Mouse (Mus musculus) megakaryocyte, embryonic 14.5 days (primary cell): ENCODE results near the gene Olfr1395. TPM values are rescaled to one million over a fixed set of nuclear protein-coding genes. Genes with fewer than 3 reads are reported as not detected.

ENCODE experiments used
- H3K27me3 ChIP-seq: replicated peaks from 2 replicates; pipeline ENCODE3; 2012; ENCODE audit warnings: inconsistent platforms
- H3K36me3 ChIP-seq: replicated peaks from 2 replicates; pipeline ENCODE3; 2012; ENCODE audit warnings: low read length, inconsistent platforms, mixed read lengths
- H3K4me1 ChIP-seq: 2 replicates; pipeline ENCODE4 v1.6.1; 2012; ENCODE audit warnings: inconsistent platforms
- H3K4me3 ChIP-seq: replicated peaks from 2 replicates; pipeline ENCODE3; 2012; ENCODE audit warnings: moderate library complexity, mild to moderate bottlenecking, inconsistent platforms
- H3K9me3 ChIP-seq: 2 replicates; pipeline ENCODE4 v1.6.1; 2012; ENCODE audit warnings: inconsistent platforms
- FLI1 ChIP-seq: IDR thresholded peaks from 2 replicates; pipeline ENCODE4 v1.6.1; 2012; ENCODE audit warnings: low read length, inconsistent platforms, mixed read lengths
- GATA1 ChIP-seq: IDR thresholded peaks from 3 replicates; pipeline ENCODE4 v1.6.1; 2012; ENCODE audit warnings: mixed read lengths, low read length, inconsistent platforms, borderline replicate concordance
- polyA plus RNA-seq: library from polyadenylated mRNA; stranded (reverse); fragments of >175 nt; gene quantifications from 2 replicates; pipeline ENCODE4 v1.2.3, GENCODE M21; 2012; ENCODE audit warnings: low replicate concordance; ENCODE audit not compliant: insufficient read depth

Gene Olfr1395
- polyA plus RNA-seq = not detected in 2 replicates

DNA sequence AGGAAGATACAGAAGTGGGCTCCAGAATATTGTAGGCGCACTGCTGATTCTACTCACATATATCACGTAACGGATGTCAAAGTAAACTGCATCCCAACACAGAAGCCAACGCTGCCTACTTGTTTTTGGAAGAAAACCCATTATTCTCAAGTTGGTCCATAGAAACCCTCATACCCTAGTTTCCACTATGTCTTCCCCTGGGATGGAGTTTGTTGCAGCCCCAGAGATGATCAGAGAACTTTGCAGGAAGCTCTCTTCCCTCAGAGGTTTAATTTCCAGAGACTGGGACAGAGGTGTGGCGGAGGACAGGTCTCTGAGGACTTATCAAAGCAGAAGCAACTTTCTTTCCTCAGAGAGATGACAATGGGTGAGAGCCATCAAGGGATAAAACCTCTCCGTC lies at the start of gene Olfr1395:
Olfr1395 (plus strand) TSS at position 301 of the 400 bp plus-strand sequence.
- Histone ChIP-seq H3K27me3 (peaks cover 4% of the 10 kb centered on the region), H3K36me3 (no peaks in the 10 kb centered on the region), H3K4me1 (peaks cover 40% of the 10 kb centered on the region), H3K4me3 (no peak within 1 kb of the TSS), H3K9me3 (no peaks in the 10 kb centered on the region)
- TF ChIP-seq GATA1 (no peak), FLI1 (no peak)

- peaks cover 80% of the 10 kb centered on the region for H3K4me1 ChIP-seq
- TF ChIP-seq GATA1 (no peak), FLI1 (no peak)
- H3K4me3 ChIP-seq = no peak overlapping the region
- H3K36me3 ChIP-seq = peaks cover 79% of the 10 kb centered on the region
- no peaks in the 10 kb centered on the region for H3K9me3 ChIP-seq
- H3K27me3 ChIP-seq = no peaks in the 10 kb centered on the region
Measured at GRCm38 (mm10) chr11:49092786-49093185, 49.3 kb upstream of the Olfr1395 start.

GRCm38 (mm10) chr11:49093861-49094660 lies 48.0 kb upstream of the Olfr1395 start:
- no peak overlapping the region for H3K4me3 ChIP-seq
- H3K9me3 ChIP-seq = no peaks in the 10 kb centered on the region
- peaks cover 78% of the 10 kb centered on the region for H3K36me3 ChIP-seq
- H3K4me1 ChIP-seq = peaks cover 78% of the 10 kb centered on the region
- TF ChIP-seq FLI1 (no peak), GATA1 (no peak)
- no peaks in the 10 kb centered on the region for H3K27me3 ChIP-seq

GRCm38 (mm10) chr11:49095367-49095766 lies 46.7 kb upstream of the Olfr1395 start:
- TF ChIP-seq GATA1 = no peak
- no peak for TF ChIP-seq FLI1
- Histone ChIP-seq H3K4me1 (peaks cover 76% of the 10 kb centered on the region), H3K9me3 (no peaks in the 10 kb centered on the region), H3K36me3 (peaks cover 76% of the 10 kb centered on the region), H3K27me3 (no peaks in the 10 kb centered on the region), H3K4me3 (no peak overlapping the region)

DNA sequence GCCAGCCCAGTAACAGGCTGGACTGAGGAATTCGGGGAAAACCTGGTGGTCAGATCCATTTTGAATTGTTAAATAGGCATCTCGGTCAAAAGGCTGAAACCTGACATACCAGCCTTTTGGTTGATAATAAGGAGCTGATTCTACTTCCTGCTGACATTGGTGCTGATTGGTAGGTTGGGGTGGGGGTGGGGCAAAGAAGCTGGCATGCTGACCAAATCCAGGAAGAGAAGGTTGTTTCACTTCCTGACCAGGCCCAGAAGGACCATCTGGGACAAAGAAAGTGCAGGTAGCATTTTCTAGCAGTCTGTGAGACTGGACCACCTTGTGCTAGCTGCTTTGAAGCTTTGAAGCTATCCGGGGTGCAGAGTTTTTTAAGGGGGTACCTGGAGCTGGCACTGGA lies 41.7 kb upstream of the Olfr1395 start:
- Histone ChIP-seq H3K36me3 (peaks cover 70% of the 10 kb centered on the region), H3K27me3 (no peaks in the 10 kb centered on the region), H3K9me3 (no peaks in the 10 kb centered on the region), H3K4me1 (peaks cover 81% of the 10 kb centered on the region), H3K4me3 (peak overlapping the region; percentile 72)
- TF ChIP-seq GATA1 (no peak), FLI1 (no peak)

- TF ChIP-seq FLI1 (no peak), GATA1 (no peak)
- Histone ChIP-seq H3K4me1 (peaks cover 77% of the 10 kb centered on the region), H3K4me3 (no peak overlapping the region), H3K9me3 (no peaks in the 10 kb centered on the region), H3K36me3 (peaks cover 65% of the 10 kb centered on the region), H3K27me3 (no peaks in the 10 kb centered on the region)
Measured at GRCm38 (mm10) chr11:49101500-49101899, 40.6 kb upstream of the Olfr1395 start.

- no peaks in the 10 kb centered on the region for H3K27me3 ChIP-seq
- no peak for TF ChIP-seq FLI1
- no peak for TF ChIP-seq GATA1
Measured at GRCm38 (mm10) chr11:49103047-49103693, 38.9 kb upstream of the Olfr1395 start.

GRCm38 (mm10) chr11:49105752-49106151 lies 36.3 kb upstream of the Olfr1395 start:
- H3K27me3 ChIP-seq = no peaks in the 10 kb centered on the region
- no peak for TF ChIP-seq GATA1
- no peak for TF ChIP-seq FLI1
- no peak overlapping the region for H3K4me3 ChIP-seq
- H3K9me3 ChIP-seq = no peaks in the 10 kb centered on the region
- H3K36me3 ChIP-seq = peaks cover 36% of the 10 kb centered on the region
- H3K4me1 ChIP-seq = peaks cover 66% of the 10 kb centered on the region

More at GRCm38 (mm10) chr11:49103047-49103693, 38.9 kb upstream of the Olfr1395 start:
- Histone ChIP-seq H3K9me3 (no peaks in the 10 kb centered on the region), H3K4me1 (peaks cover 80% of the 10 kb centered on the region), H3K36me3 (peaks cover 52% of the 10 kb centered on the region), H3K4me3 (no peak overlapping the region)

- H3K4me1 ChIP-seq = peaks cover 48% of the 10 kb centered on the region
- no peaks in the 10 kb centered on the region for H3K27me3 ChIP-seq
- no peaks in the 10 kb centered on the region for H3K9me3 ChIP-seq
- no peak for TF ChIP-seq GATA1
- TF ChIP-seq FLI1 = no peak
- peaks cover 21% of the 10 kb centered on the region for H3K36me3 ChIP-seq
- no peak overlapping the region for H3K4me3 ChIP-seq
Measured at GRCm38 (mm10) chr11:49107650-49108537, 34.2 kb upstream of the Olfr1395 start.
